Mouse (Mus musculus) spleen, adult 2 months (tissue): Measurements from ENCODE around the gene Ddx24.

Source experiments
- CTCF ChIP-seq: fragments of 200-500 bp; IDR thresholded peaks from 2 replicates; pipeline ENCODE4 v1.5.1; 2011; ENCODE audit warnings: mild to moderate bottlenecking, inconsistent platforms; ENCODE audit not compliant: insufficient read depth, insufficient read length, insufficient replicate concordance; ENCODE audit errors: extremely low read depth
- POLR2A ChIP-seq: fragments of 200-500 bp; IDR thresholded peaks from 2 replicates; pipeline ENCODE4 v1.6.1; 2011; ENCODE audit warnings: low read depth, low read length, inconsistent platforms

DNA sequence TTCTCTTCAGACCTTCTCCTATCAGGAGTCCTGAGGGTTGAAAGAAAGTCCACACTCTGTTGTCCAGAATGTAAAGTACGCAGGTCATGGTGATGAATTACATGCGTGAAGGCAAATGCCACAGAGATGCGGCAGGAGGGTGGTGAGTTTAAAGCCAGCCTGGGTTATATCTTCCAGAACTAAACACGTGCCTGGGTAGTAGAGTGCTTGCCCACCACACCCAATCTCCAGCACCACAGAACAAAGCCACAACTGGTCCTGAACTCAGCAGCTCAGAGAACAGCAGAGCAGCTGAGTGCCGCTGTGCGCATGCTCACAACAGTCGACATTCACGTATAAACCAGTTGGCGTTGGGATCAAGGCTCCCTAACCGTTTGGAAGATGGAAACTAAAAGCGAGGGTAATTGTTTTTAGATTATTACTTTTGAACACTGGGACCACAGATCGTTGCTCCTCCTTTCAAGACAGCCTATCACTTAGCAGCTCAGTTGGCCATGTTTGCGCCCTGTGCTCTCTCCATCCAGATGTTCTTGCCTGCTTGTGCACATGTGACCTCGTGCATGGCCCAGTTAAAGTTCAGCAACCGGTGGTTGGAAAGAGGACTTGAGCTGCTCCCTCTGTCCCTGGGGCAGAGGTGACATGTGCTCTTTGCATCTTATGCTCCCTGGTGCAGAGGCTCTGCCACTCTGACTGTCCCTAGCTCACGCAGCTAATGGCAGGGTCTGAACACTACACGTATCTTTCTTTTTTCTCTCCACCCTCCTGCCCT, 63.9 kb downstream of the Ddx24 start:
- TF ChIP-seq CTCF: no peak
- TF ChIP-seq POLR2A: no peak
